Mouse (Mus musculus) kidney, postnatal 25 days (tissue): ENCODE data around the gene Acot6.

ENCODE experiments used
- DNase-seq, 2 experiments: peaks; one replicate each; pipeline ENCODE4 v3.0.0; 2021; ENCODE audit warnings: mixed read lengths in 2 of 2

Gene Acot6

GRCm38 (mm10) chr12:84153414-84153813 lies 53.0 kb downstream of the Acot6 start:
- DNase-seq, result no peak

DNA sequence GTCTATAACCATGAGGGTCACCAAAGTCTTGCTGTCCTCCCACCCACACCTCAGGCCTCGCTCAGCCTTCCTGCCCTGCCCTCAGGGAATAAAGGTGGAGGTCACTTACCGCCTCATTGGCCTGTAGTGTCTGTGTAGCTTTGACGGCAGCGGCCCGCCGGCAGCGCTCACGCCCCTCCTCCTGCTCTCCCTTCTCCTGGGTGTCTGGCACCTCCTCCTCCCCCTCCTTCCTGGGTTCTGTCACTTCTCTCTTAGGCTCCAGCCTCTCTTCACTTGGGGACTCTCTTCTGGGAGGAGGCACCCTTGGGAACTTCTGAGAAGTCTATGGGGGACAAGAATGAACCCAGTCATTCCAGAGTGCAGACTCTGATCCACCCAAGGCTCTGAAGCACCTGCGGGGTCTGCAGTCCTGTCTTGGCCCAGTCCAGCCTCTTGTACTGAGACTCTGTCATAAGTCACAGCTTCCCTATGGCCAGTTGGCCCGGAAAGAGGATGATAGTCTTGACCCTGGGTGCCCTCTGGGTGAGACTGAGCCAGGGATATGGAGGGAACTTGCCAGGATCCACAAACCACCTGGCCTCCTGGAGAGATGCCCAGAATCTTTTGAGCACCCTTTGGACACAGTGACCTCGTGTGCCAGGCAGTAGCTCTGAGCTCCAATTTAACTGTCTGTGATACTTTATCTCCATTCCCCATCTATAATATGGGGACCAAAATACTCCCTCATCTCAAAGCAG lies 54.5 kb downstream of the Acot6 start:
- peak; percentile 89 to 92 for DNase-seq

GRCm38 (mm10) chr12:84155523-84155871 lies 55.0 kb downstream of the Acot6 start:
- no peak for DNase-seq

GRCm38 (mm10) chr12:84156210-84156609 lies 55.8 kb downstream of the Acot6 start:
- no peak for DNase-seq

DNA sequence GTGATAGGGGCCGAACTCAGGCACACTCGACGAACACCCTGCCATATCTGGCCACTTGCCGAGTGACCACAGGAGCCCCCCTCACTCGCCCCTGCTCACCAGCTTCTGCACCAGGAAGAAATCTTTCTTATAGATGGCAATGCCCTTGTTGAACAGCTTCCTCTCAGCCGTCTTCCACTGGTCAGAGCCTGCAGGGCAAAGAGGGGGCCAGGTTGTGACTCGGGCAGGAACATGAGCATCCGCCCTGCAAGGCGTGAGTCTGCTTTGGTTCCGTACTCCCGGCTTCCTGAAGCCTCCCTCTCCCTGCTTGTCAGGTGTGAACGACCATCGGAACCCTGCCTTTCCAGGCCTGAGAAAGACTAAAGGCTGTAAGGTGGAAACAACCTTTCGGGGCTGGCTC lies 57.7 kb downstream of the Acot6 start:
- DNase-seq, result no peak

DNA sequence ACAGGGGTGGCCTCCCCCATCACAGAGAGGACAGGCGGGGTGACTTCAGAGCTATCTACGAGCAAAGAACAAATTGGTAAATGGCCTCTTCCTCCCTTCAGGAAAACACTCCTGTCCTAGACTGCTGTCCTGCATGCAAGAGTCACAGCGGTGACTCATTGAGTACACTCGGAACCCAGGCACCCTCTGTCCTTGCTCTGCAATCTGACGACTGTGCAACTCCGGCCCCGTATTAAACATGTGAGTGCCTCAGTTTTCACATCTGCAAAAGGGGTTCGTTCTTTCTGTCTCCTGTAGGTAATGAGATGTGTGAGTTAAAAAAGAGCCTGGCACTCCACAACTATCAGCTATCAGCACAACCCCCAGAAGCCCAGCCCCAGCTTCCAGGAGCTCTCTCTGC lies 60.0 kb downstream of the Acot6 start:
- DNase-seq, result peak in 1 of 2 experiments; percentile 28
